Mouse (Mus musculus): Measurements from ENCODE around the gene Frmd8.
"Not testable (repeated sequence)": the region's sequence is repeated elsewhere in the genome, so short reads cannot be mapped to it uniquely, and the experiment has no call there.

The Frmd8 gene

GRCm38 (mm10) chr19:5885838-5886237, 10.8 kb upstream of the Frmd8 start:
- DNase-seq (ENCODE audit: low read depth, low spot score), result no peak

DNA sequence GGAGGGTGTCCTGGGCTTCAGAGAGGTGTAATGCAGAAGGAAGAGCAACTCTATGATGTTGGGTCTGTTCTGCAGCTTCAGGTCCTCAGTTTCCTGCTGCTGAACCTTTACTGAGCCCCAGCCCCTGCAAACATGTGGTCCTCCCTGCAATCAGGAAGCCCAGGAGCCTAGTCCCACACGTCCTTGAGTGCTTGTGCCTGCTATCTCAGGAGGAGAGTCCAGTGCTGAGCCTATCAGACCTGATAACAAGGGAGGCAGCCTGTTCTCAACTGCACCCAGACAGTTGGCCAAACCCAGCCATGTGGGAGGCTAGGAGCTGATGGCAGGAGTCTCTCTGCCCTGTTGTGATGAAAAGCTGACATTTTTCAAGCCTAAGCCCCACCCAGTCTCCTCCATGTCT, 8.9 kb upstream of the Frmd8 start:
- DNase-seq (ENCODE audit: low read depth, low spot score), result no peak

- DNase-seq (ENCODE audit: low read depth, low spot score), result not testable (repeated sequence)
Measured at GRCm38 (mm10) chr19:5882079-5882478, 7.0 kb upstream of the Frmd8 start.

DNA sequence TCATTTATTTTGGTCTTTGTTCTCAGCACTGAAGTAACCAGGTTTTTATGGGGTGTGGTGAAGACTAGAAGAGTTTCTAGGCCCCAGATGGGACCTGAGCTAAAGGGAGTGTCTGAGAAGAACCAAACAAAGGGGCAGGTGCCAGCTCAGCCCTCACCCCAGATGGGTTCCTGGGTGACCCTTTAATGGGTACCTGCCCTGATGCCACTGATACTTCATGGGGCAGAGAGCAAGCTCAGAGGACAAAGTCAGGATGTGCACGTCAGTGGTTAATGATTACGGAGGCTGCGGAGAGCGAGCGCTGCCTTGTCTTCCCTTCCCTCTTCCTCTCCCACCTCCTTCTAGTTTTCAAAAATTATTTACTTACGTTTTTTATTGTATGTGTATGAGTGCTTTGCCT, 6.1 kb upstream of the Frmd8 start:
- no peak for DNase-seq (ENCODE audit: low read depth, low spot score)

DNA sequence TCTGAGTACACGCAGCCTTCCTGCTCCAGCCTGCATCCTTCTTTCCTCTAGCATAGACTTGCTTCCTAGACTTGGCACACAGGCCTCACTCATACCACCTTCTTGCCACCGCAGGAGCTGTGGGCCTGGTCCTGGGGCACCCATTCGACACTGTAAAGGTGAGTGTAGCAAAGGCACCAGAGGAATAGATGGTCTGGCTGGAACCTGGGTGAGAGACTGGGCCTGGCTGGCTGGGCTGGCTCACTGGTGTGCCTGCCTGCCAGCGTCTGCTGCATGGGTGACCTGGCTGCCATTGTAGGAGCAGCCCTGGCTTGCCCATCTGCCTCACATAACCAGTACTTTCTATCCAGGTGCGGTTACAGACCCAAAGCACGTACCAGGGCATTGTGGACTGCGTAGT, 4.7 kb upstream of the Frmd8 start:
- DNase-seq (ENCODE audit: low read depth, low spot score), result no peak

- DNase-seq (ENCODE audit: low read depth, low spot score), result no peak
Measured at GRCm38 (mm10) chr19:5878916-5879315, 3.8 kb upstream of the Frmd8 start.

DNA sequence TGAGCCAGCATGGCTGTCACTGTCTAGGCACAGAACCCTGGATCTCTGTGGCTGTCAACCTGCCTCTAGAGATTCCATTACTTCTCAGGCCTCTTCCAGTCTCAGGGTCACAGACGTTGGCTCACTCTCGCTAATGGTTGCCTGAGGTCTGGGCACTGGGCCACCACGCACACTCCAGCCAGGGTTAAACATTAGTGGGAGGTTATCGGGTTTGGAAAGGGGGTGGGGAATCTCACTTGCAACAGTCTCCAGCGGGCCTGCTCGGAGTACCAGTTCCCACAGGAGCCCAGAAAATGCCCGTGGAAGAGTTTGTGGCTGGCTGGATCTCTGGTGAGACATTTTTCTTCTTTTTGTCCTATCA, 3.3 kb upstream of the Frmd8 start:
- DNase-seq (ENCODE audit: low read depth, low spot score), result no peak

- DNase-seq (ENCODE audit: low read depth, low spot score), result peak; percentile 52
Measured at GRCm38 (mm10) chr19:5877618-5878361, 2.7 kb upstream of the Frmd8 start, which contains the start of gene Slc25a45. TSS of gene Slc25a45 (plus strand) at chr19:5877808.

- no peak for DNase-seq (ENCODE audit: low read depth, low spot score)
Measured at GRCm38 (mm10) chr19:5874391-5874968, 594 bp downstream of the Frmd8 start.

DNA sequence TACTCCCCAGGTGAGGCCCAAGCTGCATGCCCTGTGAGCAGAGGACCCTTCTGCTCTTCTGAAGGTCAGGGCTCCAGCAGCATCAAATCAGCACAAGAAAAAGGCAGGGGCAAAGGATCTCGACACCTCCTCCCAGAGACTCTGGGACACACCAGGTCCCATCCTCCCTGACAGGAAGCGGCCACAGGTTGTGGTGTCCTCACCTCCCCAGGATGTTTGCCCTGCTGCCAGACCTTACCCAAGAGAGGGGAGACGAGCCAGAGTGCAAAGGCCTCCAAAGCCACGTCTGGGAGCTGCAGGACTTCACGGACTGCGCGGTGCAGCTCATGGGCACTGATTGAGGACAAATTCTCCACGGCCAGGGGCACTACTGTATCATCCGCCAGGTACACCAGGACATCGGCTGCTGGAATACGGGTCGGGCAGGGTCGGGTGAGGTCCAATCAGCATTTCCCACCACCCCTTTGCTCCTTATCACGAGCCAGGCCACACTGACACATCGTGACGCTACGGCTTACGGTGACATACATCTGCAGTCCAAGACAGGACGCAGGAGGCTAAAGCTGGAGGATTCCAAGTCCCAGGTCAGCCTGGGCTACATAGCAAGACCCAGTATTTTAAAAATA, 2.0 kb downstream of the Frmd8 start:
- DNase-seq (ENCODE audit: low read depth, low spot score), result no peak

GRCm38 (mm10) chr19:5872528-5872927, 2.5 kb downstream of the Frmd8 start:
- no peak for DNase-seq (ENCODE audit: low read depth, low spot score)

- no peak for DNase-seq (ENCODE audit: low read depth, low spot score)
Measured at GRCm38 (mm10) chr19:5871683-5872082, 3.4 kb downstream of the Frmd8 start.

DNA sequence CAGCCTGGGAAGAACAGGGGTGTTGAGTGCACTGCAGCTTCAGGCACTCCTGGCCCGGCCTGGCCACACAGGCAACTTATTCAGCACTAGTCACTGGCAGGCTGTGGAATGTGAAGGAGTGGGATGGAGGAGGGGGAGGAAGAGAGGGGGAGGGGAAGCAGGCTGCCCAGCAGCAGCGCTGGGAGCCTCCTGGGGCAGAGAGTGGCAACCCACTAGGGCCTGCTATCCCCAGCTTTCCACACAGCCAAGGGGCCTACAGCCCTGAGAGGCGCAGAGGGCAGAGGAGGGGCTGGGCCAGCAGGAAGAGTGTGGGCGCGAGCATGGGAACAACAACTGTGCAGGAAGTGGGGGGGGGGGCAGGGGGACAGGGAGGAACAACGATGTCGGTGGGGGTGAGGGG, 3.8 kb downstream of the Frmd8 start:
- DNase-seq (ENCODE audit: low read depth, low spot score), result no peak

- no peak for DNase-seq (ENCODE audit: low read depth, low spot score)
Measured at GRCm38 (mm10) chr19:5868096-5868495, 7.0 kb downstream of the Frmd8 start.

DNA sequence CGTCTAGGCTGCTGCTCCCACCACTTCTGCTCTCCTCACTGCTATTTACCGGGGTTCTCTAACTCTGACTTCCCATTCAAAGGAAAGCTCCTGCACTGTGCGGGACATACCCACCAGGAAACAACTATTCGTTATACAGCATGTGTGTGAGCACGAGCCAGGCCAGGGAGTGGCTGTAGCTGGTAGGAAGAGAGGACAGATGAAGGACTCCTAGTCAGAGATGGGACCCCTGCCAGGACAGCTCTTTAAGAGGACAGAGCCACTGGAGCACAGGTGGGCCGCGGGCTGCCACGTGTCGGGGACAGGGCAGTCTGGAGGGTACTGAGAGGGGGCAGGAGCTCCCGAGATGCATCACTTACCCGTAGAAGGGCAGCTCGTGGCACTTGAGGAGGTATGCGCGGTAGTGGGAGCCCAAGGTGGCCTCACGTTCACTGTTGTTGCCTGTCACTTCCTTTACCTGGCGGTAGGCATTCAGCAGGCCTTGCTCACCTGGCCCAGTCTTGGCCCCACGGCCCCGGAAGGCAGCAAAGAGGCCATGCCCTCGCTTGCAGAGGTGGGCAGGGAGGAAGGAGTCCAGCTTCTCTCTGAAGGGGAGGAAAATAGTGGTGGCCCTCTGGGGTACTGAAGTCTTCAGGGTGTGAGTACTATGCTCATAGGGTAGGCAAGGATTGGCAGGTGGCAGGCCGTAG, 10.2 kb downstream of the Frmd8 start:
- no peak for DNase-seq (ENCODE audit: low read depth, low spot score)

- DNase-seq (ENCODE audit: low read depth, low spot score), result no peak
Measured at GRCm38 (mm10) chr19:5863776-5864175, 11.3 kb downstream of the Frmd8 start.

DNA sequence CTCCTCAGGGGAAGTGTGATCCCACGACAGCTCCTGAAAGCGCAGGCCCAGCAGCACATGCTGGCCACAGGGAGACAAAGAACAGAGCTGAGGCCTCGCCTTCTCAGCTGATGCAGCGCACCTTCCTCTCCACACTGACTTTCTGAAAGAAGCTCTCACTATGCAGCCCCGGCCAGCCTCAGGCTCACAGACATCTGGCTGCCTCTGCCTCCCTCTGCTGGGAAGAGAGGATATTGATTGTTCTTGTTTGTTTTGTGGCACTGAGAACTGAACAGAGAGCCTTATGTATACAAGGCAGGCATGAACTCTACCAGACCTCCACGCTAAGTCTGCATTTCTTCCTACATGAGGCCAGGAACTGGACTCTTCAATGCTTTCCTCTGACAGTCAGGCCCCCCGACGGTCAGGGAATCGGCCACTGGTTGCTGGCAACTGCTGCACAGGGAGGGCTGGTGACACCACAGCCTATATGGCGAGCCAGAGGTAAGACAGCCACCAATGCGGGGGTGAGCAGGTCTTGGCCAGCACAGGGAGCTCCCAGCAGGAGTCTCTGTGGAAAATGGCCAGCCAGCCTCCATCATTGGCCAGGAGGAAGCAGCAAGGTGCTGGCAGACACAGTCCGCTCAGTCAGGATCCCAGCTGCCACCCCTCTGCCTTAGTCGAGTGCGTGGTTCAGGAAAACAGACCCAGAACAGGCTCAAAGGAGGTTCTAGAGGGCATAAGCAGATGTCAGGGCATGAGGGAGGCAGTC, 12.6 kb downstream of the Frmd8 start:
- DNase-seq (ENCODE audit: low read depth, low spot score), result no peak

DNA sequence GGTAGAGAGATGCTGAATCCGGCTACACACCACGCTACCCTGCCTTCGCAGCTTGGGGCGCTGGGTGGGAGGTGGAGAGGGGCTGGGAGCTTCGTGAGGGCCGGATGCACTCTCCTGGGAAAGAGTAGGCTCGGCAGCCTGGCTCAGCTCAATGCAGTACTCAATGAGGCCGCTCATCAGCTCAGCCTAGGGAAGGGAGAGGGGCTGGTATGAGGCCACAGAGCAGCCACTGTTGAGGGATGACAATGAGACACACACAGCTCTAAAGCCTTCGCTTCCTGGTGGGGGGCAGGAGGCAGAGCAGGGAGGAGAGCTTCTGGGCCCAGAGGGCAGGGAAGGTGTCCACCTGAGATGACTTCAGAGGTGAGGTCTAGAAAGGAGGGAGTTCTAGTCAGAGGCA, 18.5 kb downstream of the Frmd8 start:
- no peak for DNase-seq (ENCODE audit: low read depth, low spot score)

- no peak for DNase-seq (ENCODE audit: low read depth, low spot score)
Measured at GRCm38 (mm10) chr19:5852035-5852722, 22.9 kb downstream of the Frmd8 start.

GRCm38 (mm10) chr19:5851481-5851971, 23.5 kb downstream of the Frmd8 start:
- no peak for DNase-seq (ENCODE audit: low read depth, low spot score)

DNA sequence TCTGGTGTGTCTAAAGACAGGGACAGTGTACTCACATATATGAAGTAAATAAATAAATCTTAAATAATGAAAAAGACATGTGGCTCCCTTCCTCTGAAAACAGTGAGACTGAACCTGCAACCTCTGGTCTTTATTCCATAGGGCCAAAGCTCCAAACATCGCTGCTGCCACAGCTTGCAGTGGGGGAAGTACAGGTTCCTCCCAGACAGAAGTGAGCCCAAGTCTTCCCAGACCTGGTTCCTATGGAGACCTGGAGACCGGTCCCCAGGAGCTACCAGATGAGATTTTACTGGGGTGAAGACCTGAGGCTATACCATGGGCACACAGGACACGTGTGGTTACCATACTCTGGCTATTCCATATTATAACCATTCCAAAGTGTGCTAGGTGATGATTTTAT, 24.2 kb downstream of the Frmd8 start:
- no peak for DNase-seq (ENCODE audit: low read depth, low spot score)
